Mouse (Mus musculus) brain, embryonic 14.5 days (tissue): Measurements from ENCODE around the gene Mks1.

Experiments used
- CTCF ChIP-seq: fragments of 200-500 bp; IDR thresholded peaks from 2 replicates; pipeline ENCODE4 v1.5.1; 2012; ENCODE audit warnings: inconsistent platforms, mild to moderate bottlenecking, moderate library complexity, borderline replicate concordance; ENCODE audit not compliant: insufficient read depth, insufficient read length; ENCODE audit errors: extremely low read depth
- POLR2A ChIP-seq: fragments of 200-500 bp; IDR thresholded peaks from 2 replicates; pipeline ENCODE4 v1.6.1; 2012; ENCODE audit warnings: mild to moderate bottlenecking, inconsistent platforms, borderline replicate concordance; ENCODE audit not compliant: poor library complexity, insufficient read depth, insufficient read length, severe bottlenecking; ENCODE audit errors: extremely low read depth

- TF ChIP-seq POLR2A (no peak), CTCF (no peak)
Measured at GRCm38 (mm10) chr11:87870096-87870495, 17.1 kb downstream of the Mks1 start.
